Mouse (Mus musculus) limb, embryonic 10.5 days (tissue): ENCODE measurements around the gene Ccdc8. TPM values are rescaled to one million over a fixed set of nuclear protein-coding genes. Genes with fewer than 3 reads are reported as not detected.

Source experiments
- polyA plus RNA-seq: library from polyadenylated mRNA; unstranded; fragments of >200 nt; fragmentation: Nextera tagmentation; extraction: Ambion mirVana; gene quantifications from 2 replicates; pipeline ENCODE4 v1.2.1, GENCODE M21; 2016

Gene Ccdc8
- polyA plus RNA-seq, 1 experiment from 2014 or later = 13.8 TPM

Other genes with a start within 250 kb of the Ccdc8 start
- gene Slc1a5, start 211.4 kb upstream of the Ccdc8 start, polyA plus RNA-seq = 48.3 and 48.7 TPM in 2 replicates
- 130 and 145 TPM in 2 replicates for gene Strn4, start 176.8 kb upstream of the Ccdc8 start, polyA plus RNA-seq
- 27.2 and 33.1 TPM in 2 replicates for gene Fkrp, start 176.0 kb upstream of the Ccdc8 start, polyA plus RNA-seq
- gene Prkd2, start 149.8 kb upstream of the Ccdc8 start, polyA plus RNA-seq = 15.0 and 15.6 TPM in 2 replicates
- gene Dact3, start 117.4 kb upstream of the Ccdc8 start, polyA plus RNA-seq = 7.0 and 8.2 TPM in 2 replicates
- 15.4 and 18.5 TPM in 2 replicates for gene Gng8, start 100.9 kb upstream of the Ccdc8 start, polyA plus RNA-seq
- 0.18 and 0.43 TPM in 2 replicates for gene Ptgir, start 86.2 kb upstream of the Ccdc8 start, polyA plus RNA-seq
- gene Calm3, start 68.6 kb upstream of the Ccdc8 start, polyA plus RNA-seq = 127 and 134 TPM in 2 replicates
- gene Pnmal2, start 48.0 kb upstream of the Ccdc8 start, polyA plus RNA-seq = 2.6 and 5.7 TPM in 2 replicates
- 0.79 and 1.5 TPM in 2 replicates for gene Pnmal1, start 33.0 kb upstream of the Ccdc8 start, polyA plus RNA-seq
- 0.96 and 0.98 TPM in 2 replicates for gene Gm42372, start 9.6 kb upstream of the Ccdc8 start, polyA plus RNA-seq
- gene Ppp5c, start 35.2 kb downstream of the Ccdc8 start, polyA plus RNA-seq = 149 and 158 TPM in 2 replicates
- gene Hif3a, start 69.7 kb downstream of the Ccdc8 start, polyA plus RNA-seq = 5.9 and 7.4 TPM in 2 replicates
- gene Psg16, start 81.3 kb downstream of the Ccdc8 start, polyA plus RNA-seq = 0.05 and 0.06 TPM in 2 replicates
- gene Ceacam3, start 157.6 kb downstream of the Ccdc8 start, polyA plus RNA-seq = not detected in 2 replicates
- not detected in 2 replicates for gene Psg29, start 210.8 kb downstream of the Ccdc8 start, polyA plus RNA-seq